Mouse (Mus musculus) megakaryocyte, embryonic 14.5 days (primary cell): ENCODE results near the gene Sik3. TPM values are rescaled to one million over a fixed set of nuclear protein-coding genes. Genes with fewer than 3 reads are reported as not detected.

Source experiments
- H3K27me3 ChIP-seq: replicated peaks from 2 replicates; pipeline ENCODE3; 2012; ENCODE audit warnings: inconsistent platforms
- H3K36me3 ChIP-seq: replicated peaks from 2 replicates; pipeline ENCODE3; 2012; ENCODE audit warnings: low read length, inconsistent platforms, mixed read lengths
- H3K4me1 ChIP-seq: 2 replicates; pipeline ENCODE4 v1.6.1; 2012; ENCODE audit warnings: inconsistent platforms
- H3K4me3 ChIP-seq: replicated peaks from 2 replicates; pipeline ENCODE3; 2012; ENCODE audit warnings: moderate library complexity, mild to moderate bottlenecking, inconsistent platforms
- H3K9me3 ChIP-seq: 2 replicates; pipeline ENCODE4 v1.6.1; 2012; ENCODE audit warnings: inconsistent platforms
- FLI1 ChIP-seq: IDR thresholded peaks from 2 replicates; pipeline ENCODE4 v1.6.1; 2012; ENCODE audit warnings: low read length, inconsistent platforms, mixed read lengths
- GATA1 ChIP-seq: IDR thresholded peaks from 3 replicates; pipeline ENCODE4 v1.6.1; 2012; ENCODE audit warnings: mixed read lengths, low read length, inconsistent platforms, borderline replicate concordance
- polyA plus RNA-seq: library from polyadenylated mRNA; stranded (reverse); fragments of >175 nt; gene quantifications from 2 replicates; pipeline ENCODE4 v1.2.3, GENCODE M21; 2012; ENCODE audit warnings: low replicate concordance; ENCODE audit not compliant: insufficient read depth

The Sik3 gene
- polyA plus RNA-seq, 1 experiment, result 17.3 TPM

- Histone ChIP-seq H3K4me3 (peak overlapping the region; percentile 99), H3K9me3 (no peaks in the 10 kb centered on the region), H3K4me1 (peaks cover 75% of the 10 kb centered on the region), H3K27me3 (no peaks in the 10 kb centered on the region), H3K36me3 (peaks cover 38% of the 10 kb centered on the region)
- TF ChIP-seq FLI1, result no peak
- TF ChIP-seq GATA1, result no peak
Observed at GRCm38 (mm10) chr9:46015081-46015551, 2.5 kb downstream of the Sik3 start.

GRCm38 (mm10) chr9:46015831-46016230, 3.2 kb downstream of the Sik3 start:
- Histone ChIP-seq H3K4me3 (peak overlapping the region; percentile 99), H3K4me1 (peaks cover 74% of the 10 kb centered on the region), H3K9me3 (no peaks in the 10 kb centered on the region), H3K27me3 (no peaks in the 10 kb centered on the region), H3K36me3 (peaks cover 44% of the 10 kb centered on the region)
- no peak for TF ChIP-seq FLI1
- TF ChIP-seq GATA1, result no peak

GRCm38 (mm10) chr9:46016417-46016816, 3.8 kb downstream of the Sik3 start:
- Histone ChIP-seq H3K36me3 (peaks cover 50% of the 10 kb centered on the region), H3K4me1 (peaks cover 74% of the 10 kb centered on the region), H3K9me3 (no peaks in the 10 kb centered on the region), H3K4me3 (no peak overlapping the region), H3K27me3 (no peaks in the 10 kb centered on the region)
- TF ChIP-seq FLI1 (no peak), GATA1 (no peak)

- Histone ChIP-seq H3K27me3 (no peaks in the 10 kb centered on the region), H3K36me3 (peaks cover 67% of the 10 kb centered on the region)
Observed at GRCm38 (mm10) chr9:46018316-46018715, 5.7 kb downstream of the Sik3 start.

GRCm38 (mm10) chr9:46019975-46020374, 7.4 kb downstream of the Sik3 start:
- no peak for TF ChIP-seq FLI1
- no peak for TF ChIP-seq GATA1
- Histone ChIP-seq H3K9me3 (no peaks in the 10 kb centered on the region), H3K4me3 (no peak overlapping the region), H3K4me1 (peaks cover 92% of the 10 kb centered on the region), H3K36me3 (peaks cover 75% of the 10 kb centered on the region), H3K27me3 (no peaks in the 10 kb centered on the region)

More at GRCm38 (mm10) chr9:46018316-46018715, 5.7 kb downstream of the Sik3 start:
- H3K4me1 ChIP-seq, result peaks cover 80% of the 10 kb centered on the region
- no peak for TF ChIP-seq FLI1
- no peak for TF ChIP-seq GATA1
- no peak overlapping the region for H3K4me3 ChIP-seq
- H3K9me3 ChIP-seq, result no peaks in the 10 kb centered on the region

- Histone ChIP-seq H3K27me3 (no peaks in the 10 kb centered on the region), H3K4me3 (no peak overlapping the region), H3K9me3 (no peaks in the 10 kb centered on the region), H3K4me1 (peaks cover 87% of the 10 kb centered on the region), H3K36me3 (peaks cover 70% of the 10 kb centered on the region)
- TF ChIP-seq GATA1 (no peak), FLI1 (no peak)
Observed at GRCm38 (mm10) chr9:46023591-46023990, 11.0 kb downstream of the Sik3 start.

GRCm38 (mm10) chr9:46026058-46026849, 13.6 kb downstream of the Sik3 start:
- peaks cover 83% of the 10 kb centered on the region for H3K4me1 ChIP-seq
- no peaks in the 10 kb centered on the region for H3K27me3 ChIP-seq
- TF ChIP-seq GATA1 (no peak), FLI1 (no peak)
- H3K9me3 ChIP-seq, result no peaks in the 10 kb centered on the region
- H3K4me3 ChIP-seq, result peak overlapping the region; percentile 80
- H3K36me3 ChIP-seq, result peaks cover 65% of the 10 kb centered on the region

GRCm38 (mm10) chr9:46027994-46028393, 15.4 kb downstream of the Sik3 start:
- no peak for TF ChIP-seq FLI1
- H3K9me3 ChIP-seq, result no peaks in the 10 kb centered on the region
- H3K36me3 ChIP-seq, result peaks cover 50% of the 10 kb centered on the region
- H3K27me3 ChIP-seq, result no peaks in the 10 kb centered on the region
- peaks cover 86% of the 10 kb centered on the region for H3K4me1 ChIP-seq
- H3K4me3 ChIP-seq, result no peak overlapping the region

- Histone ChIP-seq H3K4me3 (no peak overlapping the region), H3K4me1 (peaks cover 87% of the 10 kb centered on the region), H3K27me3 (no peaks in the 10 kb centered on the region), H3K36me3 (peaks cover 39% of the 10 kb centered on the region), H3K9me3 (no peaks in the 10 kb centered on the region)
- TF ChIP-seq FLI1 (no peak), GATA1 (no peak)
Observed at GRCm38 (mm10) chr9:46029534-46029933, 16.9 kb downstream of the Sik3 start.

GRCm38 (mm10) chr9:46030184-46030583, 17.6 kb downstream of the Sik3 start:
- no peak for TF ChIP-seq FLI1
- no peak for TF ChIP-seq GATA1
- H3K27me3 ChIP-seq, result no peaks in the 10 kb centered on the region
- H3K4me1 ChIP-seq, result peaks cover 88% of the 10 kb centered on the region
- H3K36me3 ChIP-seq, result peaks cover 45% of the 10 kb centered on the region
- no peaks in the 10 kb centered on the region for H3K9me3 ChIP-seq
- no peak overlapping the region for H3K4me3 ChIP-seq

- TF ChIP-seq FLI1, result no peak
- no peak for TF ChIP-seq GATA1
- H3K27me3 ChIP-seq, result no peaks in the 10 kb centered on the region
- H3K4me3 ChIP-seq, result no peak overlapping the region
- peaks cover 49% of the 10 kb centered on the region for H3K36me3 ChIP-seq
- no peaks in the 10 kb centered on the region for H3K9me3 ChIP-seq
- peaks cover 90% of the 10 kb centered on the region for H3K4me1 ChIP-seq
Observed at GRCm38 (mm10) chr9:46030968-46031367, 18.3 kb downstream of the Sik3 start.
